Mouse (Mus musculus) CH12.LX (cell line): Measurements from ENCODE around the gene Tulp2.
A peak's percentile ranks its signal among the peaks of the same experiment; 100 is the strongest.

Source experiments
- CTCF ChIP-seq, 2 experiments: IDR thresholded peaks in 1 of 2; conservative IDR thresholded peaks in 1 of 2; 2 replicates each; pipeline ENCODE4 v1.5.1; 2011 to 2012; ENCODE audit warnings: low read depth in 2 of 2, low read length in 2 of 2, improper control_type of control experiment in 1 of 2, inconsistent platforms in 1 of 2, mild to moderate bottlenecking in 1 of 2, moderate library complexity in 1 of 2
- EP300 ChIP-seq: IDR thresholded peaks from 2 replicates; pipeline ENCODE4 v1.6.1; 2011; ENCODE audit warnings: low read length, improper control_type of control experiment
- ETS1 ChIP-seq: conservative IDR thresholded peaks from 2 replicates; pipeline ENCODE4 v1.6.1; 2012; ENCODE audit warnings: low read depth, mild to moderate bottlenecking, inconsistent platforms, low read length, improper control_type of control experiment, moderate library complexity
- GABPA ChIP-seq: IDR thresholded peaks from 2 replicates; pipeline ENCODE4 v1.6.1; 2012; ENCODE audit warnings: low read depth, low read length, improper control_type of control experiment, inconsistent platforms; ENCODE audit not compliant: insufficient replicate concordance
- HCFC1 ChIP-seq: IDR thresholded peaks from 2 replicates; pipeline ENCODE4 v1.6.1; 2012; ENCODE audit warnings: low read depth, mild to moderate bottlenecking, inconsistent platforms, low read length, improper control_type of control experiment
- KAT2A ChIP-seq: IDR thresholded peaks from 2 replicates; pipeline ENCODE4 v1.6.1; 2012; ENCODE audit warnings: low read length, improper control_type of control experiment, inconsistent platforms; ENCODE audit not compliant: insufficient replicate concordance
- MAFK ChIP-seq: IDR thresholded peaks from 2 replicates; pipeline ENCODE4 v1.6.1; 2011; ENCODE audit warnings: low read length, improper control_type of control experiment; ENCODE audit not compliant: insufficient replicate concordance
- MYC ChIP-seq: IDR thresholded peaks from 2 replicates; pipeline ENCODE4 v1.6.1; 2011; ENCODE audit warnings: low read depth, mild to moderate bottlenecking, improper control_type of control experiment, low read length
- POLR2A ChIP-seq: IDR thresholded peaks from 2 replicates; pipeline ENCODE4 v1.6.1; 2011; ENCODE audit warnings: low read depth, mild to moderate bottlenecking, improper control_type of control experiment, low read length
- ZC3H11A ChIP-seq: IDR thresholded peaks from 2 replicates; pipeline ENCODE4 v1.6.1; 2012; ENCODE audit warnings: low read depth, mild to moderate bottlenecking, inconsistent platforms, low read length, improper control_type of control experiment
- ZKSCAN1 ChIP-seq: IDR thresholded peaks from 2 replicates; pipeline ENCODE4 v1.6.1; 2012; ENCODE audit warnings: low read depth, inconsistent platforms, low read length, improper control_type of control experiment, borderline replicate concordance

GRCm38 (mm10) chr7:45466283-45467089, 15.2 kb upstream of the Tulp2 start, which contains the start of gene Bax:
- no peak for TF ChIP-seq CTCF (conservative IDR thresholded peaks at IDR 0.05 in 1 of 2, IDR thresholded peaks at IDR 0.05 in 1 of 2; ENCODE audit: low read depth in 2 of 2, low read length in 2 of 2)
- TF ChIP-seq GABPA: no peak; the same call in 1 of the 2 replicates
- peak; percentile 53 for TF ChIP-seq ETS1
- TF ChIP-seq MAFK: no peak
- no peak for TF ChIP-seq ZC3H11A
- TF ChIP-seq MYC: peak; percentile 81; the same call in 1 of the 2 replicates
- TF ChIP-seq EP300: 0 out of 2 replicates have a peak, but pooled peaks have one; percentile 5
- peak; percentile 60; the same call in 1 of the 2 replicates for TF ChIP-seq KAT2A
- TF ChIP-seq ZKSCAN1: no peak
- peak; percentile 82 for TF ChIP-seq HCFC1
- peak; percentile 69; the same call in 1 of the 2 replicates for TF ChIP-seq POLR2A
